Comparison of ENCODE assay signal across 23 mouse cellular contexts in genomic region chr9:122631793-122632192, GRCm38 (mm10).
DNase-seq lines count a peak whose midpoint lies in the region; ATAC-seq and TF ChIP-seq lines count a peak whose summit lies in the region.
"Had no signal": no experiment of that assay in that cellular context is flagged by ENCODE, and none has a peak within 500 bp of the region (broad histone marks: within the 10 kb centered on the region; RNA-seq: fewer than 3 reads in every experiment).

No protein-coding gene starts in this region.

- no peak overlapping the region for H3K9ac ChIP-seq in hindbrain, embryonic 15.5 days
- H3K9ac ChIP-seq in hindbrain, embryonic 16.5 days (ENCODE audit: low read depth, low read length), result no peak overlapping the region
- H3K9ac ChIP-seq in liver, adult 2 months (ENCODE audit: low read depth, low read length), result no peak overlapping the region
- H3K9ac ChIP-seq in liver, embryonic 12.5 days, result no peak overlapping the region
- H3K9ac ChIP-seq in CH12.LX (ENCODE audit: insufficient read depth, low read depth), result no peak overlapping the region
- H3K9ac ChIP-seq: forebrain, embryonic 13.5 days; forebrain, postnatal 0 days had no signal

- TF ChIP-seq EP300 in CH12.LX (IDR thresholded peaks at IDR 0.05; ENCODE audit: low read length), result no peak

- 66% methylated on average over 9 of the region's 9 CpGs for WGBS in hindbrain, embryonic 15.5 days
- WGBS in hindbrain, embryonic 16.5 days, result 57% methylated on average over 9 of the region's 9 CpGs
- WGBS in liver, adult 2 months, result 42% methylated on average over 9 of the region's 9 CpGs
- 65% methylated on average over 9 of the region's 9 CpGs for WGBS in liver, embryonic 12.5 days (ENCODE audit: insufficient replicate concordance)

- dilution Hi-C loops in CH12.LX (cut with MboI; ENCODE audit: extremely low pct_ligation_motif_present, extremely low pct_unique_long_range_greater_than_20kb, low sequenced_read_pairs), result no loop called here

- H3K9me3 ChIP-seq in hindbrain, embryonic 15.5 days, result no peaks in the 10 kb centered on the region
- no peaks in the 10 kb centered on the region for H3K9me3 ChIP-seq in hindbrain, embryonic 16.5 days (ENCODE audit: control insufficient read depth, low read length)
- no peaks in the 10 kb centered on the region for H3K9me3 ChIP-seq in liver, embryonic 12.5 days (replicated peaks)
- no peaks in the 10 kb centered on the region for H3K9me3 ChIP-seq in CH12.LX (replicated peaks; ENCODE audit: low read length)
- H3K9me3 ChIP-seq: forebrain, embryonic 10.5 days; forebrain, embryonic 13.5 days; G1E had no signal

- no peak overlapping the region for H3K4me2 ChIP-seq in hindbrain, embryonic 15.5 days
- no peak overlapping the region for H3K4me2 ChIP-seq in hindbrain, embryonic 16.5 days (ENCODE audit: low read length)
- H3K4me2 ChIP-seq in liver, embryonic 12.5 days, result no peak overlapping the region
- H3K4me2 ChIP-seq in CH12.LX (ENCODE audit: insufficient read depth, low read depth, poor library complexity, severe bottlenecking), result peak overlapping the region; percentile 93
- H3K4me2 ChIP-seq: forebrain, embryonic 13.5 days; heart, embryonic 11.5 days had no signal

- H3K4me1 ChIP-seq in hindbrain, embryonic 15.5 days (replicated peaks), result peaks cover 50% of the 10 kb centered on the region
- H3K4me1 ChIP-seq in hindbrain, embryonic 16.5 days (ENCODE audit: control insufficient read depth, insufficient read depth, low read depth, low read length), result peaks cover 27% of the 10 kb centered on the region
- peaks cover 18% of the 10 kb centered on the region for H3K4me1 ChIP-seq in liver, adult 2 months (ENCODE audit: control insufficient read depth, insufficient read depth, low read length)
- no peaks in the 10 kb centered on the region for H3K4me1 ChIP-seq in liver, embryonic 12.5 days
- H3K4me1 ChIP-seq in CH12.LX (ENCODE audit: control insufficient read depth in 1 of 2, insufficient read depth in 2 of 2), result peaks cover 2 to 16% of the 10 kb centered on the region in 2 experiments; a peak in 2 of 4 replicates

- DNase-seq in cerebellum, postnatal 10 days, result peak; percentile 21 to 37
- no peak for DNase-seq in cerebellum, adult 18-20 months
- DNase-seq in liver, adult 2 months (ENCODE audit: extremely low read depth, low read depth, low spot score), result peak; percentile 84
- no peak for DNase-seq in CH12.LX (ENCODE audit: extremely low read depth)
- no peak for DNase-seq in right cerebral cortex, adult 2 months (ENCODE audit: low spot score in 2 of 2)
- DNase-seq: adrenal gland, adult 2 months; adrenal gland, postnatal 14 days; cerebellum, adult 11 months; cerebellum, adult 8-10 months; forebrain, postnatal 0 days; gastrocnemius, adult 2 months; gastrocnemius, postnatal 14 days; heart, adult 11 months had no signal

- no peak overlapping the region for H3K4me3 ChIP-seq in hindbrain, embryonic 15.5 days
- H3K4me3 ChIP-seq in hindbrain, embryonic 16.5 days (ENCODE audit: low read length), result no peak overlapping the region
- H3K4me3 ChIP-seq in liver, adult 2 months (ENCODE audit: insufficient read depth, low read depth, low read length), result no peak overlapping the region
- H3K4me3 ChIP-seq in liver, embryonic 12.5 days, result no peak overlapping the region
- H3K4me3 ChIP-seq in CH12.LX (replicated peaks in 1 of 3; ENCODE audit: low read depth in 2 of 3, low read length in 2 of 3, poor library complexity in 1 of 3), result no peak overlapping the region
- H3K4me3 ChIP-seq: forebrain, embryonic 10.5 days; forebrain, embryonic 13.5 days; gastrocnemius, adult 2 months had no signal

- H3K36me3 ChIP-seq in hindbrain, embryonic 15.5 days, result no peaks in the 10 kb centered on the region
- H3K36me3 ChIP-seq in hindbrain, embryonic 16.5 days (ENCODE audit: control insufficient read depth, insufficient read depth, low read length), result no peaks in the 10 kb centered on the region
- no peaks in the 10 kb centered on the region for H3K36me3 ChIP-seq in liver, adult 2 months (ENCODE audit: control insufficient read depth, insufficient read depth, low read length)
- H3K36me3 ChIP-seq in liver, embryonic 12.5 days, result no peaks in the 10 kb centered on the region
- H3K36me3 ChIP-seq in CH12.LX (replicated peaks in 1 of 2; ENCODE audit: control insufficient read depth in 1 of 2, insufficient read depth in 1 of 2, low read length in 1 of 2), result no peaks in the 10 kb centered on the region
- H3K36me3 ChIP-seq: forebrain, embryonic 10.5 days; G1E had no signal

- in situ Hi-C loops in CH12.LX (cut with MboI; ENCODE audit: low pct_ligation_motif_present, low pct_unique_long_range_greater_than_20kb, low sequenced_read_pairs), result no loop called here

- TF ChIP-seq POLR2A in liver, adult 2 months (IDR thresholded peaks at IDR 0.05; ENCODE audit: extremely low read depth, insufficient read depth, low read length), result no peak
- TF ChIP-seq POLR2A in CH12.LX (IDR thresholded peaks at IDR 0.05; ENCODE audit: low read depth, low read length), result no peak

- H3K79me2 ChIP-seq in liver, adult 2 months (ENCODE audit: control insufficient read depth, insufficient read depth, low read length), result no peaks in the 10 kb centered on the region
- no peaks in the 10 kb centered on the region for H3K79me2 ChIP-seq in CH12.LX (replicated peaks; ENCODE audit: control insufficient read depth, extremely low read depth, insufficient read depth, poor library complexity, severe bottlenecking)

- H3K27me3 ChIP-seq in hindbrain, embryonic 15.5 days, result peaks cover 4% of the 10 kb centered on the region; the same call in 1 of the 2 replicates
- no peaks in the 10 kb centered on the region for H3K27me3 ChIP-seq in hindbrain, embryonic 16.5 days (replicated peaks; ENCODE audit: control insufficient read depth, insufficient read depth, low read length)
- no peaks in the 10 kb centered on the region for H3K27me3 ChIP-seq in liver, adult 2 months (ENCODE audit: control insufficient read depth, insufficient read depth, low read length)
- H3K27me3 ChIP-seq in liver, embryonic 12.5 days (replicated peaks), result peaks cover 22% of the 10 kb centered on the region
- H3K27me3 ChIP-seq in CH12.LX (replicated peaks), result peaks cover 36% of the 10 kb centered on the region
- H3K27me3 ChIP-seq: Patski had no signal

- H3K27ac ChIP-seq in hindbrain, embryonic 15.5 days (replicated peaks), result 0 out of 2 replicates have a peak overlapping the region, but pooled peaks have one; percentile 2
- H3K27ac ChIP-seq in hindbrain, embryonic 16.5 days (ENCODE audit: low read depth, low read length), result no peak overlapping the region
- no peak overlapping the region for H3K27ac ChIP-seq in liver, adult 2 months (replicated peaks; ENCODE audit: insufficient read depth, low read depth, low read length)
- H3K27ac ChIP-seq in liver, embryonic 12.5 days, result no peak overlapping the region
- H3K27ac ChIP-seq in CH12.LX (ENCODE audit: insufficient read depth, low read depth), result no peak overlapping the region
- H3K27ac ChIP-seq: forebrain, embryonic 10.5 days; forebrain, embryonic 13.5 days; gastrocnemius, adult 2 months had no signal

- ATAC-seq in hindbrain, embryonic 15.5 days (ENCODE audit: low FRiP score, low read depth), result no peak
- no peak for ATAC-seq in hindbrain, embryonic 16.5 days
- no peak for ATAC-seq in liver, embryonic 12.5 days
- ATAC-seq: forebrain, embryonic 13.5 days; forebrain, postnatal 0 days; inflammation-experienced regulatory T-cells, adult 6 months; intestine, embryonic 16.5 days; Patski had no signal

- TF ChIP-seq RAD21 in CH12.LX (IDR thresholded peaks at IDR 0.05; ENCODE audit: low read depth, low read length), result no peak

- no peak for TF ChIP-seq CTCF in liver, adult 2 months (IDR thresholded peaks at IDR 0.05; ENCODE audit: low read depth, low read length)
- no peak for TF ChIP-seq CTCF in CH12.LX (conservative IDR thresholded peaks at IDR 0.05 in 1 of 2, IDR thresholded peaks at IDR 0.05 in 1 of 2; ENCODE audit: low read depth in 2 of 2, low read length in 2 of 2)

TF ChIP-seq in CH12.LX, 34 proteins besides CTCF, POLR2A, EP300 and RAD21:
- TF ChIP-seq ZC3H11A (IDR thresholded peaks at IDR 0.05; ENCODE audit: low read depth, low read length), result no peak
- no peak for TF ChIP-seq KAT2A (IDR thresholded peaks at IDR 0.05; ENCODE audit: insufficient replicate concordance, low read length)
- no peak for TF ChIP-seq BHLHE40 (IDR thresholded peaks at IDR 0.05; ENCODE audit: low read depth, low read length)
- TF ChIP-seq NELFE (IDR thresholded peaks at IDR 0.05; ENCODE audit: low read depth, low read length), result no peak
- no peak for TF ChIP-seq GABPA (IDR thresholded peaks at IDR 0.05; ENCODE audit: insufficient replicate concordance, low read depth, low read length)
- TF ChIP-seq ELF1 (IDR thresholded peaks at IDR 0.05; ENCODE audit: low read depth, low read length), result no peak
- TF ChIP-seq SMC3 (IDR thresholded peaks at IDR 0.05; ENCODE audit: low read depth, low read length), result no peak
- no peak for TF ChIP-seq E2F4 (IDR thresholded peaks at IDR 0.05; ENCODE audit: insufficient replicate concordance, low read depth, low read length)
- TF ChIP-seq CHD1 (IDR thresholded peaks at IDR 0.05; ENCODE audit: low read depth, low read length), result no peak
- no peak for TF ChIP-seq ZMIZ1 (IDR thresholded peaks at IDR 0.05; ENCODE audit: low read depth, low read length)
- TF ChIP-seq MYC (IDR thresholded peaks at IDR 0.05; ENCODE audit: low read depth, low read length), result no peak
- TF ChIP-seq CHD2 (IDR thresholded peaks at IDR 0.05; ENCODE audit: low read length), result no peak
- TF ChIP-seq TCF12 (IDR thresholded peaks at IDR 0.05; ENCODE audit: low read depth, low read length), result no peak

Comparison
In these comparisons a context has a peak if more than half of its experiments do, and no peak if none do; other contexts are left out.
1. DNase-seq: peak in cerebellum, postnatal 10 days (2 of 2) and liver, adult 2 months (single experiment); none in cerebellum, adult 18-20 months (0 of 2), CH12.LX (single experiment) and right cerebral cortex, adult 2 months (0 of 2).